Mouse (Mus musculus) liver, embryonic 14.5 days (tissue): ENCODE data around the gene Dennd6b.

ENCODE experiments used
- CTCF ChIP-seq: IDR thresholded peaks from 2 replicates; pipeline ENCODE4 v1.5.1; 2016; ENCODE audit warnings: antibody characterized with exemption, low read depth, control low read depth
- EP300 ChIP-seq: IDR thresholded peaks from 2 replicates; pipeline ENCODE4 v1.6.1; 2016; ENCODE audit warnings: antibody characterized with exemption, low read depth

DNA sequence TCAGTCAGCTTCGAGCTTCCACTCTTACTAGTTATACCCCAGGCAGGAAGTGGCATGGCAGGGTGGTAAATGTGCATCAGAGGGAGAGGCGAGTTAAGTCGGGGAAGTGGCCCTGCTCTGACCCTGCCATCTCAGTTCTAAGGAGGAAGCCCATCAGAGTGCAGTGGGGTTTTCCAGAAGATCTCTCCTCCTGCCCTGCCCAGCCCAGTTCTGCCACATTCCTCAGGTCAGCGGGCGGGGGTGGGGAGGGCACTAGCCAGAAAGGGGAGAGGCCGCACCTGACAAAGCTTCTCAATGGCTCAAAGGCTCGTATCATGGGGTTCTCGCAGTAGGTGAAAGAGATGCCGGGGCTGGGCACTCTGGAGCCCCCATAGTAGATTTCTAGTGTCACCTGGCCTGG lies 34.9 kb downstream of the Dennd6b start:
- no peak for TF ChIP-seq CTCF
- TF ChIP-seq EP300 = no peak
